Mouse (Mus musculus): ENCODE data around the gene Sgo2b. TPM values are rescaled to one million over a fixed set of nuclear protein-coding genes. Genes with fewer than 3 reads are reported as not detected.
A peak's percentile ranks its signal among the peaks of the same experiment; 100 is the strongest.
"Not testable (repeated sequence)": the region's sequence is repeated elsewhere in the genome, so short reads cannot be mapped to it uniquely, and the experiment has no call there.

The Sgo2b gene
- not detected in 2 replicates for polyA plus RNA-seq (2014; fragmentation: Nextera tagmentation; extraction: Ambion mirVana)

- H3K4me3 ChIP-seq (replicated peaks; ENCODE audit: low read depth, low read length) = peak within 1 kb of the TSS; percentile 31
- no peaks in the 10 kb centered on the region for H3K36me3 ChIP-seq (ENCODE audit: control insufficient read depth, insufficient read depth, low read length)
- WGBS = 6% methylated on average over 28 of the region's 30 CpGs
- H3K9me3 ChIP-seq (ENCODE audit: control insufficient read depth, low read length) = no peaks in the 10 kb centered on the region
- 0 out of 2 replicates have a peak, but pooled peaks cover 3% of the 10 kb centered on the region for H3K4me1 ChIP-seq (ENCODE audit: control insufficient read depth, insufficient read depth, low read length)
- peak within 1 kb of the TSS; percentile 57 for H3K4me2 ChIP-seq (ENCODE audit: low read length)
- ATAC-seq (ENCODE audit: low FRiP score, low TSS enrichment) (peak; percentile 87), DNase-seq (peak; percentile 58)
- peak within 1 kb of the TSS; percentile 32 for H3K9ac ChIP-seq (replicated peaks; ENCODE audit: low read length)
- H3K27ac ChIP-seq (replicated peaks; ENCODE audit: low read depth, low read length) = no peak within 1 kb of the TSS
- H3K27me3 ChIP-seq (ENCODE audit: control insufficient read depth, insufficient read depth, low read length) = no peaks in the 10 kb centered on the region
These were observed at the start of gene Sgo2b for GRCm38 (mm10) chr8:63951626-63952377. Sgo2b (minus strand) TSS chr8:63952248.

GRCm38 (mm10) chr8:63970612-63971391 is 18.8 kb upstream of the Sgo2b start:
- not testable (repeated sequence) for ATAC-seq (ENCODE audit: low FRiP score, low TSS enrichment); H3K9me3 ChIP-seq (ENCODE audit: control insufficient read depth, low read length); H3K27me3 ChIP-seq (ENCODE audit: control insufficient read depth, insufficient read depth, low read length); H3K4me3 ChIP-seq (replicated peaks; ENCODE audit: low read depth, low read length); H3K27ac ChIP-seq (replicated peaks; ENCODE audit: low read depth, low read length); H3K36me3 ChIP-seq (ENCODE audit: control insufficient read depth, insufficient read depth, low read length); H3K4me1 ChIP-seq (ENCODE audit: control insufficient read depth, insufficient read depth, low read length); H3K9ac ChIP-seq (replicated peaks; ENCODE audit: low read length); DNase-seq; H3K4me2 ChIP-seq (ENCODE audit: low read length)
- 25% methylated on average over 9 of the region's 9 CpGs for WGBS

GRCm38 (mm10) chr8:63961032-63961785 is 9.2 kb upstream of the Sgo2b start:
- no peak for ATAC-seq (ENCODE audit: low FRiP score, low TSS enrichment)

GRCm38 (mm10) chr8:63953802-63954201 is 1.8 kb upstream of the Sgo2b start:
- ATAC-seq (ENCODE audit: low FRiP score, low TSS enrichment); H3K4me2 ChIP-seq (ENCODE audit: low read length); H3K36me3 ChIP-seq (ENCODE audit: control insufficient read depth, insufficient read depth, low read length); H3K4me1 ChIP-seq (ENCODE audit: control insufficient read depth, insufficient read depth, low read length); H3K27ac ChIP-seq (replicated peaks; ENCODE audit: low read depth, low read length); H3K4me3 ChIP-seq (replicated peaks; ENCODE audit: low read depth, low read length); H3K9ac ChIP-seq (replicated peaks; ENCODE audit: low read length); DNase-seq; H3K9me3 ChIP-seq (ENCODE audit: control insufficient read depth, low read length); H3K27me3 ChIP-seq (ENCODE audit: control insufficient read depth, insufficient read depth, low read length): not testable (repeated sequence)
- WGBS = 87% methylated on average over 4 of the region's 4 CpGs

More at GRCm38 (mm10) chr8:63961032-63961785, 9.2 kb upstream of the Sgo2b start:
- Histone ChIP-seq H3K4me2 (ENCODE audit: low read length) (no peak overlapping the region), H3K36me3 (ENCODE audit: control insufficient read depth, insufficient read depth, low read length) (no peaks in the 10 kb centered on the region), H3K4me3 (replicated peaks; ENCODE audit: low read depth, low read length) (no peak overlapping the region), H3K27me3 (ENCODE audit: control insufficient read depth, insufficient read depth, low read length) (no peaks in the 10 kb centered on the region), H3K9me3 (ENCODE audit: control insufficient read depth, low read length) (no peaks in the 10 kb centered on the region; the same call in 1 of the 2 replicates), H3K4me1 (ENCODE audit: control insufficient read depth, insufficient read depth, low read length) (no peaks in the 10 kb centered on the region), H3K27ac (replicated peaks; ENCODE audit: low read depth, low read length) (no peak overlapping the region), H3K9ac (replicated peaks; ENCODE audit: low read length) (no peak overlapping the region)
- 83% methylated on average over 3 of the region's 3 CpGs for WGBS
- no peak for DNase-seq

GRCm38 (mm10) chr8:63933171-63933570 is 18.9 kb downstream of the Sgo2b start:
- Histone ChIP-seq H3K9me3 (ENCODE audit: control insufficient read depth, low read length) (no peaks in the 10 kb centered on the region), H3K4me2 (ENCODE audit: low read length) (no peak overlapping the region), H3K4me3 (replicated peaks; ENCODE audit: low read depth, low read length) (no peak overlapping the region), H3K27ac (replicated peaks; ENCODE audit: low read depth, low read length) (no peak overlapping the region), H3K36me3 (ENCODE audit: control insufficient read depth, insufficient read depth, low read length) (no peaks in the 10 kb centered on the region), H3K9ac (replicated peaks; ENCODE audit: low read length) (no peak overlapping the region), H3K27me3 (ENCODE audit: control insufficient read depth, insufficient read depth, low read length) (no peaks in the 10 kb centered on the region), H3K4me1 (ENCODE audit: control insufficient read depth, insufficient read depth, low read length) (no peaks in the 10 kb centered on the region)
- no peak for ATAC-seq (ENCODE audit: low FRiP score, low TSS enrichment)
- 79% methylated on average over 7 of the region's 7 CpGs for whole genome bisulfite sequencing
- DNase-seq = no peak

GRCm38 (mm10) chr8:63929301-63930097 is 22.5 kb downstream of the Sgo2b start:
- DNase-seq (no peak), ATAC-seq (ENCODE audit: low FRiP score, low TSS enrichment) (no peak)
- Histone ChIP-seq H3K27ac (replicated peaks; ENCODE audit: low read depth, low read length) (no peak overlapping the region), H3K9me3 (ENCODE audit: control insufficient read depth, low read length) (no peaks in the 10 kb centered on the region), H3K4me3 (replicated peaks; ENCODE audit: low read depth, low read length) (no peak overlapping the region), H3K36me3 (ENCODE audit: control insufficient read depth, insufficient read depth, low read length) (no peaks in the 10 kb centered on the region), H3K27me3 (ENCODE audit: control insufficient read depth, insufficient read depth, low read length) (no peaks in the 10 kb centered on the region), H3K4me1 (ENCODE audit: control insufficient read depth, insufficient read depth, low read length) (no peaks in the 10 kb centered on the region), H3K9ac (replicated peaks; ENCODE audit: low read length) (no peak overlapping the region), H3K4me2 (ENCODE audit: low read length) (no peak overlapping the region)
- WGBS = 57% methylated on average over 3 of the region's 3 CpGs

GRCm38 (mm10) chr8:63921257-63921960 is 30.6 kb downstream of the Sgo2b start:
- WGBS = 59% methylated on average over 4 of the region's 4 CpGs
- ATAC-seq (ENCODE audit: low FRiP score, low TSS enrichment) = no peak

More at GRCm38 (mm10) chr8:63921257-63921960, 30.6 kb downstream of the Sgo2b start:
- no peaks in the 10 kb centered on the region for H3K4me1 ChIP-seq (ENCODE audit: control insufficient read depth, insufficient read depth, low read length)
- H3K4me2 ChIP-seq (ENCODE audit: low read length) = no peak overlapping the region
- no peak overlapping the region for H3K4me3 ChIP-seq (replicated peaks; ENCODE audit: low read depth, low read length)
- H3K9ac ChIP-seq (replicated peaks; ENCODE audit: low read length) = no peak overlapping the region
- H3K27me3 ChIP-seq (ENCODE audit: control insufficient read depth, insufficient read depth, low read length) = no peaks in the 10 kb centered on the region
- DNase-seq = no peak
- no peaks in the 10 kb centered on the region for H3K9me3 ChIP-seq (ENCODE audit: control insufficient read depth, low read length)
- H3K27ac ChIP-seq (replicated peaks; ENCODE audit: low read depth, low read length) = no peak overlapping the region
- no peaks in the 10 kb centered on the region for H3K36me3 ChIP-seq (ENCODE audit: control insufficient read depth, insufficient read depth, low read length)
